Mouse (Mus musculus) monocyte, adult 2 months (primary cell): Measurements from ENCODE around the gene Eml1.

Experiments
- DNase-seq, 2 experiments: peaks; one replicate each; pipeline ENCODE4 v3.0.0; 2022; ENCODE audit warnings: low spot score in 2 of 2, low read depth in 1 of 2

Eml1 gene

DNA sequence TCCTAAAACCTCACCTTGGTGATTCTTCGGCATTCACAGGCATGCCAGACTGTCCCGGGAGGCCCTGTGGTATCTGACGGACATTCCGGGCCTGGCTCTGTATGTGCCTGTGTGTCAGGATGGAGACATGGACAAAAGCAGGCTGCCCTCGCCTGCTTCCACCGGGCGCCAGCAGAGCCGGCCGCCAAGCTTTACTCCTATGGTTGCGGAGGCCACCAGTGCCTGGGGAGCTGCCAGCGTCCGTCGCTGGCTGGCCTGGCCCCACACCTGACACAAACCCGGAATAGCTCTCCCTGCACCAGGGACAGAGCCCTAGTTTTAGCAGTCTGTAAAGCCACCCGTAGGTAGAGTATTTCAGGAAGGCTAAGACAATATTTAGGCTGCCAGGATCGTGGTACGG is 1.5 kb downstream of the Eml1 start:
- DNase-seq, result no peak

GRCm38 (mm10) chr12:108373611-108374010 is 2.9 kb downstream of the Eml1 start:
- no peak for DNase-seq

DNA sequence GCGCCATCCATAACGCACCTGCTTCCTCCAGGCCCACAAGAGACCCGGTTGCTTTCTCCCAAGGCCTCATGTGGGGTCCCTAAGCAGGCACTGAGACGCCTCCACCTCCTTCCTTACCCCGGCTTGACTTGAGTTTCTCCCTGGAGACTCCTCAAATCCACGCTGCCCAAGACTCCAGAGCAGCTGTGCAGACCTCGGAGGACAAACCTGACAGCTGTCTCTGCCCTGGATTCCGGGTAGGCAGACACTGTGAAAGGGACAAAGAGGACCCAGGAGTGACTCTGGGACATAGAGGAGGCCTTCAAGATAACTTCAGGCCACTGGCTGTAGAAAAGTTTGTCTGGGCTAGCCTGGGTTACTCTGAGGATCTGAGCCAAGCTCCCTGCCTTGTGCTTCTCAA is 3.9 kb downstream of the Eml1 start:
- DNase-seq, result no peak

DNA sequence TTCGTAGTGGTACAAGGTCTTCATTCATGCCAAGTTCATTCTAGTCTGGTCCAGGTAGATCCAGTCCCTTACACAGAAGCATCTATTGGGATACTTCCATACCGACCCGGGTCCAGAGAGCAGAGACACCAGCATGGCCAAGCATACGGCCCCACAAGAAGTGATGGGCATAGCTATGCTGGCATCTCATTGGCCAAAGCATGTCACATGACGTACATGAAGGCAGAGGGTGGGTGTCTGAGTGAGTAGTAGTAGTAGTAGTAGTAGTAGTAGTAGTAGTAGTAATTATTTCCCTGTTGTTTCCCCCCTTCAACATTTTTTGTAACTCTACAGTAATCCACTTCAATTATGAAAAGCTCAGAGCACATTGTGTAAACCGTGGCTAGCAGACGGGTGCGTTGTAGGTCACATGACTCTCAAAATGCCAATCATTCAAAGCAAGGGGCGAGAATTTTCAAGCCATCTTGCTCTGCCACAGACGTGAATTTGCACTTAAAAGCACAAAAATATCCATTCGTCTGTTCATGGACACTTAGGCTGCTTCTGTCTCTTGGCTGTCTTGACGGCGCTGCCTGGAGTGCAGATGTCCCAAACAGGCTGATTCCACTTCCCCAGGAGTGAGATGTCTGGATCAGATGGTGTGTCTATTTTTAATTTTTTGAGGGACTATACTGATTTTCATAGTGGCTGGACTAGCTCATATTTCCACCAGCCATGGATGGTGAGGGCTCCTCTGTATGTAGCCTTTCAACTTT is 7.8 kb downstream of the Eml1 start:
- DNase-seq, result no peak

DNA sequence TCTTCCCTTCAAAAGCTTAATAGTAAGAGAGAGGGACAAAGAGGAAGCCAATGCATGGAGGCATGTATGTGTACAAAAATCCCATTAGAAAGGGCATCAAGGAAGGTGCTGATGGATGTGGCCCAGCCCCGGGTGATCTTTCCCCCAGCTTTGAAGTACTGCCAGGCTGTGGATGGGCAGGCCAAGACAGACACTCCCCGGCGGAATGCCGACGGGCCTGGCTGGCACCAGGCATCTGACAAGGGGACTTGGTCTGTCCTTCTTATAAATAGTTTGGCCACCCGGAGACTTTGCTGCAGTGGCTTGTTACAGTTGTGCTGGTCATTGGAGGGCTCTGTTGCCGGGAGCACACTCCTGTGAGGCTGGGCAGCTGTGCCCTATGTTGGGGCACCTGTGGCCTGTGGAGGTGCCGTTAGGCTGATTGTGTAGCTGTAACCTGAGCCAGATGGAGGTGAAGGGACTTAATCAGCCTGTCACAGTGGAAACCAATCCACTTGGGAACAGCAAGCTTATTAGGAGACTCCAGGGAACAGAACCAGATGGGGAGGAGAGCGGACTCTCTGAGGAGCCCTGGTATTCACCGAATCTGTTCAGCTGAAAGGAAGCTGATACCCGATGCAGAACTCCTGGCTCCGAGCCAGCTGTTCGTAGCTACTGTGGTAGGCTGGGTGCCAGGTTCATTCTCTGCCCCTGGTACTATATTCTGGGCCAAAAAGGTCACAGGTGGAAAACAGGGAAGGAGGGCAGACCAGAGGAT is 15.9 kb downstream of the Eml1 start:
- DNase-seq, result no peak

DNA sequence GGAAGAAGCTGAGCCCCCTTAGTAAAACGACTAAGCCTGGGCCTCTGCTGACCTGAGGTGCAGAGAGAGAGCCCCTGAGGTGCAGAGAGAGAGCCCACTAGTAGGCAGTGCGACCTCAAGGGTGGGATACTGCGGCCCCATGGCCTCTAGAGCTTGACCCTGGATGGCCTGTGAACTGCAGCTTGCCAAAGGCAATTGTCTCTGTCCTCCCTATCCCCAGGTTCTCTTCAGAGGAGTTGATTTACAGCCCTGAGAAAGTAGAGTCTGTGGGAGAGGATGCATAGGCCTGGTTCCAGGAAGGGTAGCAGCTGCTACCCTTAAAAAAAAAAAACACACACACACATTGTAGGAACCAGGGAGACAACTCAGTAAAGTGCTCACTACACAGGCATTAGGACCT is 19.0 kb downstream of the Eml1 start:
- DNase-seq, result no peak

DNA sequence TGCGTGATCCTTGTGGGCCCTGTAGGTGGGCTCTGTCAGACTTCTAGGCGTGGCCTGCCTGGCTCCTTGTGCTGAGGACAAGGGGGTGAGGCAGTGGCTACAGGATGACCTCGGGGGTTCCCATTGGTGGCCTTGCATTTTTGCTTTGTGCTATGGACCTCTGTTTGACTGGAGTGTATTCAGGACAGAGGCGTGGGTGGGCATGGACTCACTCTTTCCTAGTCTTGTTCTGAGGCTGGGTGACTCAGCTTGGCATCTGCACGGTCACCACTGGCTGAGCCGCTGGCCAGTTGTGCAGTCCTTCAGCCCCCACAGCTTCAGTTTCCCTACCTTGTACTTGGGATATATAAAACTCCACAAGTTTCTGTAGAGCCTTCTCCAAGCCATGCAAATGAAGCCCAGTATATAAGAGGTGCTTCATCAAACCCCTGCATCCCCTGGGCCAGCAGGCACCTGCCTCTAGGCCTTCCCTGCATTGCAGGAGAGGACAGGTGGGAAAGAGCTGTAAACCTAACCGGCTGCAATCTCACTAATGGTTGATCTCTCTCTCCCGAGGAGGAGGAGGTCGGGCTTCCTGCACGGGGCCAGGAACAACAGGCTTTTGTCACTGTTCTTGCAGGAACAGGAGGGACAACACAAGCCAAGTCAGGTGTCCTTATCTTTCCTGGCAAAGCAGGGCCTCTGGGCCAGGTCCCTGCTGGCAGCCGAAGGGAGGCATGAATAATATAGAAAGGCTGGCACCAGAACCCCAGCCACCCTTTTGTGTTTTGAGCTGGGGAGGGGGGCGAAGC is 21.7 kb downstream of the Eml1 start:
- DNase-seq, result no peak

DNA sequence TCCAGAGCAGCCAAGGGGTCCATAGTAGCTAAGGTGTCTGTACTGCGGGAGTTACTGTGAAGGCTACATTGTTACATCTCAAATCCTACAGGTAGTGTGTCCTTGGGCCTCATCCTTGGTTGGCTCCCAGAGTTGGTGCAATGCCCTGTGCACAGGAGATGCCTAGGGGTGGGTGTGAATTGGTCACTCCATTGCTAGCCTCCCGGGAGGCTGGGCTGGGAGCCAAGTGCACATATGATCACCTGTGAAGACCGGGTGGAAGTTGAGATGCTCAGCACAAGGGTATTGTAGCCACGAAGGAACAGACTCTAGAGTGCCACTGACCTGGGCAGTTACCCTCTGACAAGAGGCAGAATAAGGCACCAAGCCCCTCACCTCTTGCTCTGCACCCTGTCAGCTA is 22.3 kb downstream of the Eml1 start:
- DNase-seq, result no peak

- no peak for DNase-seq
These were observed 22.9 kb downstream of the Eml1 start for GRCm38 (mm10) chr12:108393637-108394036.

DNA sequence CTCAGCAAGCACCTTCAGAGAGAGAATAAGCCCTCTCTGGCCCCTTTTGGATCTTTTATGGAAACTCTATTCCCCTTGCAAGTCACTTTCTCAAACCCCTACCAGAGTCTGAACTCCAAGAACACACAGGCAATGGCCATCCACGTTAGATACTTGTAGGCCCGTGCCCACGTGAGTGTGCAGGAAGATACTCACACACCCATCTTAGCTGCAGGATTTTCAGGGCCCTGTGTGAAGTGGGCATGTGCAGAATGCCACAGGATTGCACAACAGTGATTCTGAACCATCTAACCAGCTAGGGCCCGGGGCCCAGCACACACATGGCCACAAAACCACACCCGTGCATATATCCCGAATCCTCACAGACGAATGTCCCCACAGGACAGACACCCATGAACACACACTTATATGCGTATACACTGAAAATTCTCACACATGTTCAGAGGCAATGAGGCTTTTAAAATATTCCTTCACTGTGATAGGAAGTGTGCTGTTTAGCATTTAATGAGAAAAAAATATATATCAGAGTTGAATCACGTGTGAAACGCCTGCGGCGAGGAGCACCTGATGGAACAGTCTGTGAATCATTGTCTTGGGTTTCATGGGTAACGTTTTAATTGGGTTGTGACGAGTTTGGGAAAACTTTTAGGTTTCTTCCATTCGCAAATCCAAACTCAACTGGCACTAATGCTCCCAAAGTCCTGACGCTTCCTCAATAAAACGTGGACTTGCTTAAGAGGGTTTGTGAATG is 24.0 kb downstream of the Eml1 start:
- DNase-seq, result no peak

GRCm38 (mm10) chr12:108395285-108395660 is 24.5 kb downstream of the Eml1 start:
- no peak for DNase-seq

GRCm38 (mm10) chr12:108396081-108396947 is 25.6 kb downstream of the Eml1 start:
- DNase-seq, result no peak

DNA sequence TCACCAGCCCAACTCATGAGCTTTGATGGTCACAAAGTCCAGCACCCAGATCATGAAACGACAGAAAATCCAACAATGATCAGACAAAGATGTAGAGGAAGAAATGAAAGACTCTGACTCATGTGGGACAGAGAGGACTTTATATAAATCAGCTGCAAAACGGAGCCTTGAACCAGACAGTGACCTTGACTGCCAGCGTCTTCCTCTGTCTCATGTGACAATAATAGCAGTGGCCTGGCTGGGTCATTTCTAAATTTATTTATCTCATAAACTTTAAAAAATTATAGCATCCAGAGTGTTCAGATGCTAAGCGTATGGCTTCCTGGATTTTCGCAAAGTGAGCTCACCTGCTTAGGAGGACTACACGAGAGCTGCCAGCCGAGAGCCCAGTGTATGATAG is 27.9 kb downstream of the Eml1 start:
- no peak for DNase-seq

- no peak for DNase-seq
These were observed 28.4 kb downstream of the Eml1 start for GRCm38 (mm10) chr12:108399191-108399590.

GRCm38 (mm10) chr12:108400951-108401350 is 30.2 kb downstream of the Eml1 start:
- DNase-seq, result no peak

DNA sequence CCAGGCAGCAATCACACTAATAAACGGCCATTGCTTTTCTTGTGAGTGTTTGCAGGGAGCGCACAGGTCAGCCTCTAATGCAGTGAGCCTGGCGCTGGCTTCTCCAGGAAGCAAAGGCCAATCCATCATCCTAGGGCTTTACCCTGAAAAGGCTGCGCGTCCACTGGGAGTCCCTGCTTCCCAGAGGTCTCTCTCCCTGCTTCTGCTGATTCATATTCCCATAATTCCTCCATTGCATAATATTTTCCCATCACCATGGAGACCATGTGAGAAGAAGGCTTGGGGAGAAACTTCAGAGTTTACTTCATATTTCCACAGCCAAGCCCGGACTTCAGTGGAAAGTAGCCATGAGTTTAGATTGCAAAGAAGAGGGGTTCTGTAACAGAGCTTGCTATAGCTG is 33.2 kb downstream of the Eml1 start:
- DNase-seq, result no peak

- no peak for DNase-seq
These were observed 38.3 kb downstream of the Eml1 start for GRCm38 (mm10) chr12:108409100-108409499.

DNA sequence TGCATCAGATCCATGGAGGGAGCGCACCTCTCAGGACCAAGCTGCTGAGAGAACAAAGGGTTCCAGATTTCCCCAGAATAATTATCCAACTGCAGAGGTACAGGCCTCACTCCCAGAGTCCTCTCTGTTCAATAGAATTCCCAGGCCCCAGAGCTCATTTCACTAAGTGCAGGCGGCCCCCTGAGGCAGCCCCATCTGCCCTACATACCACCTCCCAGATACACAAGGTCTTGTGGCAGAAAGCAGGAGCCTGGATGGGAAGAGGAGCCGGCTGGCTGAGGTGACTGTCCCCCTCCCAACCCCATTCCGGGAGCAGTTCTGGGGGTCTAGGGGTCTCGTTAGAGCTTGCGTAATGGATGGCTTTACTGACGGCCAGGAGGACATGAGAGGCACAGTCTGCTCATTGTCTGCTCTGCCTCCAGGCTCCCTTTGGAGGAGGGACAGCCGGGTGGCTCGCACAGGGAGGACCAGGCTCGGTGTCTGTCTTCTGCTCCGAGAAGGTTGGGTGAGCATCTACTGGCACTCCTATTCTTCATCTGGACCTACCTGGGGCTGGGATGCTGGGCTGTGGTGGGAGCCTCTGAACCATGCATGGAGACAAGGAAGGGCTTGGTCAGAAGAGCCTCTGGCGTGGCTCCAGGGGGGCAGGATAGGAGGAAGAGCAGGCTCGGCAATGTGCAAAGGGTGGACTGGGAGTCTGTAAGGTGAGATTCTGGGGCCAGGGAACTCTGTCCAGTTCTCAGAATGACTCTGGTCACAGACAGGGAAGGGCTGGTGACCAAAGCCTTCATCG is 39.9 kb downstream of the Eml1 start:
- no peak for DNase-seq

DNA sequence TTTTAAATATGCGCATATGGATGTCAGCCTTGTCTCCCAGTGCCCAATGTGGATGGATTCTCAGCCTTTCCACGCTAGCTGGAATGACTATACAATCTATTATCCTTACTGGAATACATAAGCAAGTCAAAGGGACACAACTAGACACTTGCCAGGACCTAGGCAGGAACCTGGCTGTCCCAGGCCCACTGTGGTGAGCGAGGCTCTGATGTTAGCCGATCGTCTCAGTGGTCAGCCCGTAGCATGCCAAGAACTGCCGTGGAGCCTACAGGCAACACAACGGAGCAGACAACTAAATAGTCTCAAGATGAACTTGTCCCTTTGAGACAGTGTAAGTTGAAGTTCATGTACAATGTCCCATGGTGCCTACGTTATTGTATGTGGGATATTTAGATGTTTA is 44.2 kb downstream of the Eml1 start:
- no peak for DNase-seq

- no peak for DNase-seq
These were observed 48.8 kb downstream of the Eml1 start for GRCm38 (mm10) chr12:108419570-108419969.
